Mouse (Mus musculus): ENCODE measurements around the gene Gns. TPM values are rescaled to one million over a fixed set of nuclear protein-coding genes. Genes with fewer than 3 reads are reported as not detected.

Gns gene
- polyA plus RNA-seq, 1 experiment from 2014 or later, result 31.6 TPM

GRCm38 (mm10) chr10:121427136-121427535 lies 62.2 kb downstream of the Gns start:
- peaks cover 54% of the 10 kb centered on the region for H3K4me1 ChIP-seq (replicated peaks; ENCODE audit: control insufficient read depth, insufficient read depth, low read length)
- no peaks in the 10 kb centered on the region for H3K9me3 ChIP-seq (ENCODE audit: control insufficient read depth, low read length)
- peak overlapping the region; percentile 36; the same call in 1 of the 2 replicates for H3K27ac ChIP-seq (ENCODE audit: low read depth, low read length)
- H3K27me3 ChIP-seq (replicated peaks; ENCODE audit: control insufficient read depth, insufficient read depth, low read length), result no peaks in the 10 kb centered on the region
- H3K4me2 ChIP-seq, result no peak overlapping the region
- H3K4me3 ChIP-seq (ENCODE audit: low read depth, low read length), result no peak overlapping the region
- H3K36me3 ChIP-seq (ENCODE audit: control insufficient read depth, insufficient read depth, low read length), result no peaks in the 10 kb centered on the region
- ATAC-seq (replicated peaks; ENCODE audit: low FRiP score) (no peak), DNase-seq (ENCODE audit: low spot score) (no peak)
- H3K9ac ChIP-seq (ENCODE audit: low read depth, low read length), result no peak overlapping the region
- 40% methylated on average over 5 of the region's 5 CpGs for WGBS

DNA sequence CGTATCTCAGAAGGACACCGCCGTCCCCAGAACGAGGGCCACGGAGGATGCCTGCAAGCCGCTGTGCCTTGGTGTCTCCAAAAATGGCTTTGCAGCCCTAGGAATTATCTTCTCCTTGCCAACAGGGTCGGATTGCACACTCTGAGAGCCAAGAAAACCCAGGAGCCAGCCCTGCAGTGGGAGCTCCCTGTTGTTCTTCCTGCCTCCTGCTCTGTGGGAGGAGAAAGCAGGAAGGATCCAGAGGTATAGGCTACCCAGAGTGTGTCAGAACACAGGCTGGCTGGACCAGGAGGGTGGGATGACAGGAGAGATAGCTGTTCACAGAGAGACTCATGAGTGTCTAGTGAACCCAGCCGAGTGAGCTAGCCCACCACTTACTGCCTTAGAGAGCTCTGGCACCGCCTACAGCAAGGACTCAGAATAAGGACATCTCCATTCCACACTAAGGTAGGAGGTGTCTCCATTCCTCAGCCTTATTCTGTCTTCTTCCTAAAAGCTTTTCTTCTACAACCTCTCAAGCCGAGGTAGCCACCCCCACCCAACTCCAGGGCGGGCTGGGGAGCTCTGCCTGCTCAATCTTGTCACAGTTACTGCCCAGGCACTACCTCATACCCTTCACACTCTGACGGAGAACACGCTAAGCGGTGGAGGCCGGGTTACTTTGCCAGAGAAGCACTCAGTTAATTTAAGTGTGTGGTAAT lies 63.3 kb downstream of the Gns start:
- Histone ChIP-seq H3K9ac (ENCODE audit: low read depth, low read length) (no peak overlapping the region), H3K27ac (ENCODE audit: low read depth, low read length) (peak overlapping the region; percentile 55; the same call in 1 of the 2 replicates), H3K27me3 (replicated peaks; ENCODE audit: control insufficient read depth, insufficient read depth, low read length) (no peaks in the 10 kb centered on the region), H3K4me1 (replicated peaks; ENCODE audit: control insufficient read depth, insufficient read depth, low read length) (peaks cover 64% of the 10 kb centered on the region), H3K4me3 (ENCODE audit: low read depth, low read length) (no peak overlapping the region), H3K36me3 (ENCODE audit: control insufficient read depth, insufficient read depth, low read length) (no peaks in the 10 kb centered on the region), H3K4me2 (no peak overlapping the region), H3K9me3 (ENCODE audit: control insufficient read depth, low read length) (no peaks in the 10 kb centered on the region)
- 74% methylated on average over 15 of the region's 15 CpGs for WGBS
- DNase-seq (ENCODE audit: low spot score), result no peak
- ATAC-seq (replicated peaks; ENCODE audit: low FRiP score), result no peak

- Histone ChIP-seq H3K27me3 (replicated peaks; ENCODE audit: control insufficient read depth, insufficient read depth, low read length) (no peaks in the 10 kb centered on the region), H3K4me1 (replicated peaks; ENCODE audit: control insufficient read depth, insufficient read depth, low read length) (peaks cover 65% of the 10 kb centered on the region), H3K4me2 (peak overlapping the region; percentile 61), H3K9ac (ENCODE audit: low read depth, low read length) (no peak overlapping the region), H3K4me3 (ENCODE audit: low read depth, low read length) (no peak overlapping the region), H3K27ac (ENCODE audit: low read depth, low read length) (peak overlapping the region; percentile 83), H3K9me3 (ENCODE audit: control insufficient read depth, low read length) (no peaks in the 10 kb centered on the region), H3K36me3 (ENCODE audit: control insufficient read depth, insufficient read depth, low read length) (no peaks in the 10 kb centered on the region)
- ATAC-seq (replicated peaks; ENCODE audit: low FRiP score), result 0 out of 2 replicates have a peak, but pooled peaks have one; percentile 22
- 25% methylated on average over 2 of the region's 2 CpGs for WGBS
- no peak for DNase-seq (ENCODE audit: low spot score)
Measured at GRCm38 (mm10) chr10:121429089-121429488, 64.2 kb downstream of the Gns start.

DNA sequence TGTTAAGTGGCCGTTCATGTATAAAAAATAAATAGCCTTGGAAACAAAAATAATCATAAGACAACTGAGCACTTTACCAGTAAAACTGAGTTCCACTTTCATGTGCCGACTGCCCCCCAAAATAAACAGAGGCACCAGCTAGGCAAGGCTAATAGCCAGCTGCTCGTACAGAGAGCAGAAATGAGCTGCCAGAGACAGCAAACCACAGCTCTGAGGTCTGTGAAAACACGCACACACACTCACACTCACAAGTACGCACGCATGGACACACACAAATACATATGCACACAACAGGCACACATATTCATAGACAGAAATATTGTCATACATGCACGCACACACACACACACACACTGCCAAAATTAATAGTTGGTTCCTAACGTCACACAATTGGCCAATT lies 64.7 kb downstream of the Gns start:
- H3K4me2 ChIP-seq, result peak overlapping the region; percentile 61
- H3K36me3 ChIP-seq (ENCODE audit: control insufficient read depth, insufficient read depth, low read length), result no peaks in the 10 kb centered on the region
- H3K9ac ChIP-seq (ENCODE audit: low read depth, low read length), result peak overlapping the region; percentile 46; the same call in 1 of the 2 replicates
- H3K4me1 ChIP-seq (replicated peaks; ENCODE audit: control insufficient read depth, insufficient read depth, low read length), result peaks cover 69% of the 10 kb centered on the region
- H3K27ac ChIP-seq (ENCODE audit: low read depth, low read length), result peak overlapping the region; percentile 83
- no peak overlapping the region; the same call in 1 of the 2 replicates for H3K4me3 ChIP-seq (ENCODE audit: low read depth, low read length)
- 29% methylated on average over 8 of the region's 8 CpGs for WGBS
- ATAC-seq (replicated peaks; ENCODE audit: low FRiP score) (no peak), DNase-seq (ENCODE audit: low spot score) (no peak)
- no peaks in the 10 kb centered on the region for H3K27me3 ChIP-seq (replicated peaks; ENCODE audit: control insufficient read depth, insufficient read depth, low read length)
- no peaks in the 10 kb centered on the region for H3K9me3 ChIP-seq (ENCODE audit: control insufficient read depth, low read length)

GRCm38 (mm10) chr10:121429981-121430682 lies 65.2 kb downstream of the Gns start:
- no peaks in the 10 kb centered on the region for H3K9me3 ChIP-seq (ENCODE audit: control insufficient read depth, low read length)
- H3K36me3 ChIP-seq (ENCODE audit: control insufficient read depth, insufficient read depth, low read length), result no peaks in the 10 kb centered on the region
- H3K4me1 ChIP-seq (replicated peaks; ENCODE audit: control insufficient read depth, insufficient read depth, low read length), result peaks cover 72% of the 10 kb centered on the region
- peak; percentile 29; the same call in 1 of the 2 replicates for ATAC-seq (replicated peaks; ENCODE audit: low FRiP score)
- H3K27me3 ChIP-seq (replicated peaks; ENCODE audit: control insufficient read depth, insufficient read depth, low read length), result no peaks in the 10 kb centered on the region
- peak overlapping the region; percentile 26 for H3K4me3 ChIP-seq (ENCODE audit: low read depth, low read length)
- peak overlapping the region; percentile 61 for H3K4me2 ChIP-seq
- H3K9ac ChIP-seq (ENCODE audit: low read depth, low read length), result peak overlapping the region; percentile 46
- DNase-seq (ENCODE audit: low spot score), result no peak
- 20% methylated on average over 14 of the region's 14 CpGs for WGBS
- H3K27ac ChIP-seq (ENCODE audit: low read depth, low read length), result peak overlapping the region; percentile 83

DNA sequence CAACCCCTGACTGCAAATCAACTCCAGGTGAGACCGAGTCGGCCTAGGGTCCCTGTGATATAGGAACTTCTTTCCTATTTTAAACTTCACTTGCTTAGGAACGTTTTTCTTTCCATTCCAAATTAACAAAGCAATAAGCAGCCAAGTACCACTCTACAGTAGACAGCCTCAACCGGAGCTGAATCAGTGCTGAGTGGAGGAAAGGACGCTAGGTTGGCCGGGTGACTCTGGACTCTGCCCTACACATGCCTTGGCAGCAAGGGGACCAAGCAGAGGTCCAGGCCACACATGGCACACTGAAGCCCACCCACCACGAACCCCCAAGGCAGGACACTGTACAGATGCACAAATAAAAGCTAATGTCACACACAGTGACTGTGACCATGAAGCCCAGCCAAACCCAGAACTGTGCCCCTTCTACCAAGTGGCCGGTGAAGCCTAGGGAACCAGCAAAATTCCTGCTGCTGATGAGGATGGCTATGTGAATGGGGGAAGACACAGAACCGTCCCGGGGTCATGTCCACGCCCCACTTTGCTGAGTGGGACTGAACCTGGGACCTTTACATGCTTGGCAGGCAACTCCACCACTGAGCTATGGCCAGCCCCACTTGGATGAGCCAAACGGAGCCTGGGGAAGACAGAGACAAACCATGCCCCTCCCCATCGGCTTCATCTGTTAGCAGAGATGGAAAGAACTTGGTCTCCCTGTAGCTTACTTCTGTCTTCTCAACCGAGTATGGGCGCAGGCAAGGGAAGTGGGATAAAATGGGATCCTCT lies 66.1 kb downstream of the Gns start:
- Histone ChIP-seq H3K9ac (ENCODE audit: low read depth, low read length) (no peak overlapping the region), H3K4me1 (replicated peaks; ENCODE audit: control insufficient read depth, insufficient read depth, low read length) (peaks cover 78% of the 10 kb centered on the region), H3K9me3 (ENCODE audit: control insufficient read depth, low read length) (no peaks in the 10 kb centered on the region), H3K4me3 (ENCODE audit: low read depth, low read length) (no peak overlapping the region), H3K4me2 (no peak overlapping the region; the same call in 1 of the 2 replicates), H3K27me3 (replicated peaks; ENCODE audit: control insufficient read depth, insufficient read depth, low read length) (no peaks in the 10 kb centered on the region), H3K36me3 (ENCODE audit: control insufficient read depth, insufficient read depth, low read length) (no peaks in the 10 kb centered on the region), H3K27ac (ENCODE audit: low read depth, low read length) (peak overlapping the region; percentile 44)
- DNase-seq (ENCODE audit: low spot score), result no peak
- WGBS, result 65% methylated on average over 15 of the region's 15 CpGs
- no peak for ATAC-seq (replicated peaks; ENCODE audit: low FRiP score)

- H3K4me1 ChIP-seq (replicated peaks; ENCODE audit: control insufficient read depth, insufficient read depth, low read length), result peaks cover 79% of the 10 kb centered on the region
- ATAC-seq (replicated peaks; ENCODE audit: low FRiP score) (peak; percentile 71), DNase-seq (ENCODE audit: low spot score) (no peak)
- 0 out of 2 replicates have a peak overlapping the region, but pooled peaks have one; percentile 10 for H3K4me3 ChIP-seq (ENCODE audit: low read depth, low read length)
- 21% methylated on average over 12 of the region's 12 CpGs for WGBS
- no peaks in the 10 kb centered on the region for H3K27me3 ChIP-seq (replicated peaks; ENCODE audit: control insufficient read depth, insufficient read depth, low read length)
- H3K9me3 ChIP-seq (ENCODE audit: control insufficient read depth, low read length), result no peaks in the 10 kb centered on the region
- H3K9ac ChIP-seq (ENCODE audit: low read depth, low read length), result no peak overlapping the region
- no peaks in the 10 kb centered on the region for H3K36me3 ChIP-seq (ENCODE audit: control insufficient read depth, insufficient read depth, low read length)
- H3K4me2 ChIP-seq, result peak overlapping the region; percentile 56
- peak overlapping the region; percentile 60 for H3K27ac ChIP-seq (ENCODE audit: low read depth, low read length)
Measured at GRCm38 (mm10) chr10:121432041-121432634, 67.2 kb downstream of the Gns start.

- Histone ChIP-seq H3K27ac (ENCODE audit: low read depth, low read length) (peak overlapping the region; percentile 60), H3K9ac (ENCODE audit: low read depth, low read length) (peak overlapping the region; percentile 12; the same call in 1 of the 2 replicates), H3K9me3 (ENCODE audit: control insufficient read depth, low read length) (no peaks in the 10 kb centered on the region), H3K27me3 (replicated peaks; ENCODE audit: control insufficient read depth, insufficient read depth, low read length) (no peaks in the 10 kb centered on the region), H3K4me2 (peak overlapping the region; percentile 56), H3K4me1 (replicated peaks; ENCODE audit: control insufficient read depth, insufficient read depth, low read length) (peaks cover 75% of the 10 kb centered on the region), H3K4me3 (ENCODE audit: low read depth, low read length) (no peak overlapping the region), H3K36me3 (ENCODE audit: control insufficient read depth, insufficient read depth, low read length) (no peaks in the 10 kb centered on the region)
- DNase-seq (ENCODE audit: low spot score), result no peak
- ATAC-seq (replicated peaks; ENCODE audit: low FRiP score), result peak; percentile 58
- 27% methylated on average over 16 of the region's 16 CpGs for WGBS
Measured at GRCm38 (mm10) chr10:121432635-121433280, 67.9 kb downstream of the Gns start.
